Mouse (Mus musculus): ENCODE data around the gene Slc16a6. TPM values are rescaled to one million over a fixed set of nuclear protein-coding genes. Genes with fewer than 3 reads are reported as not detected.

Slc16a6 gene
- polyA plus RNA-seq (2015; fragmentation: Nextera tagmentation; extraction: Ambion mirVana), result 41.6 and 49.0 TPM in 2 replicates

DNA sequence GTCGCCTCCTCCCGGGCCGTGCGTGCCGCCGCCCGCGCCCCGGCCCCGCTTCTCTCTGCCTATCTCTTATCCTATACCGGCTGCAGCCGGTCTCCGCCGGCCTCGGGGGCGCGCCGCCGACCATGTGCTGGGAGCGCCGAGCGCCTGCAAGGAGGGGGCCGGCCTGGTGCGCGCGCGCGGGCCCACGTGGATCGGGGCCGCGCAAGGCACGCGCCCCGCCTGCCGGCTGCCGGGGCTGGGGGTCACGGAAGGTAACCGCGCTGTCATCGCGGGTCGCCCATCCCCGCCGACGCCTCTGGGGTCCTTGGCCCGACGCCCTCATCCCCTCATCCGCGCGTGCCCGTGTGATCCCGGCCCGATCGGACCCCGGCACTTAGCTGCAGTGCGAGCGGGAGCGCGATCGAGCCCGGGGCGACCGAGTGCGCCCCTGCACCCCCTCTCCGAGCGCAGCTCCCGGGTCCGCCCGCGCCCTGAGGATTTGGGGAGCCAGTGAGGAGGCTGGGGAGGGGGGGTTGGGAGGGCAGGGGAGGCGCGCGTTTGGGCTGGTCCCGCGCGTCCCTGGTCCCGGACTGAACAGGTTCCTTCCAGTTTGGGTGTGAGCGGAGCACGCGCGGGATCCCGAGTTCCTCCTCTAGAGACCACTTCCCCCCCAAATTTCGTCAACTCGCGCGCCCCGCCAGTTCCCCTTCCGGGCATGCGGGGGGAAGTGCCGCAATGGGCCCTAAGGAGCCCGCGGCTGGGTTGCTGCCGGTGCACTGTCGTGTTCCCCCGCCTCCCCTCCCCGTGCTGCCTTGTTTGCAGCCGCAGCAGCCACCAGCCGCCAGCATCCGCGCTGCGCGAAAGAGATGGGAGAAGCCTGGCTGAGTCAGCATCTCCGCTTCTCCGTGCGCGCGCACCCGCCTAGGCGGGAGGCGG is at the start of gene Slc16a6, which contains the start of gene Arsg:
TSS of gene Slc16a6 (minus strand) at position 428 of the 915 bp plus-strand sequence.
TSS of gene Arsg (plus strand) at position 204 of the 915 bp plus-strand sequence.

DNA sequence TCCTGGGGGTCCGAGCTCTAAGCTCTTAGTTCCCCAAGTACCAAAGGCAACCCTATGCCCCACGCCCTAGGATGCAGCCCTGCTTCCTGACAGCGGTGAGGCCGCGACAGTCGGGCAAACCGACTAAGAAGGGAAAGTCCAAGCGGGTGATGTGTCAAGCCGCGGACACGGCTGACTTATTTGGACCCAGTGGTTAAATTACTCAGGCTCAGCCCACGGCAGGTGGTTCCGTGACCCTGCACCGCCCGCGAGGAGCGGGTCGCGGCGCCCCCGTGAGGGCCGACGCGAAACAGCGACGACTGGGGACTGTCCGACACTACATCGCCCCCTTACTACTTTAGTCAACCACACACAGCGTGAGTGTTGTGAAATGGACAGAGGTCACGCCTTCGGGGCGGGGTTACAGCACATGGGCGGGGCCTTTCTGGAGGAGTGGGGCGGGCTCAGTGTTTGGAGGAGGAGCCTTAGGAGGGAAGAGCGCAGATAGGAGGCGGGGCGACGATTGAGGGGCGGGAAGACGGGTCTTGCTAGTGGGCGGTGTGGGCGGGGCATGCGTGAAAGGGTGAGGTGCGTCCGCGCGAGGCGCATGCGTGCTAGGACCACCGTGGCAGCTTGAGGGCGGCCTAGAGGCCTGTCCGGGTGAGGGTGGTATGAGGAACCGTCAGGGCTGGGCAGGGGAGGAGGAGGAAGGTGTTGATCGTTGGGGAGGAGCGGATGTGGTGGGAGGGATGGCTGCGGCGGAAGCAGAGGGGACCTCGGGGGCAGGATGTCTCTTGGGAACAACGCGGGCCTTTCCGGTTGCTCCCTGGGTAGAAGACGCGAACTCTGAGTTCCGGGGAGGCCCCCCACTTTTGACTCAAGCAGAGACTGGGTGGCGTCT is 47.8 kb downstream of the Slc16a6 start, which contains the start of gene Amz2:
TSS of gene Amz2 (plus strand) at position 555 of the 880 bp plus-strand sequence.

DNA sequence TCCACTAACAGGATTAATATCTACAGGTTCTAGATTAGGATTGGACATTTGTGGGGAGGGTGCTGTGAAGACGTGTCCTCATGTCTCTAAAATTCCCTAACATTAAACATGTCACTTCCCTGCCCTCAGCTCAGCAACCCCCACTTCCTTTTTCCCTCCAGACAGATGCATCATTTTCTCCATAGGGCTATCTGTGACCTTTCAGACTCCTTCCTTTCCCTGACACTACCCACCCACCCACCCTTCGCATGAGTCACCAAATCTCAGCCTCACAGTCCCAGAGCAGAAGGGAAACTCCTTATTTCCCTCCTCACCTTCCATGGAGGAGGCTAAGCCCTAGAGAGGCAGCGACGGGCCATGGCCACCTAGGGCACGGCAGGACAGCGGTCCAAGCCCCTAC is 59.8 kb downstream of the Slc16a6 start, which contains the start of gene 9930022D16Rik:
TSS of gene 9930022D16Rik (plus strand) at position 301 of the 400 bp plus-strand sequence.

Other genes with a start within 250 kb of the Slc16a6 start
- 0.08 and 0.13 TPM in 2 replicates for gene Rgs9, start 175.5 kb downstream of the Slc16a6 start, polyA plus RNA-seq (2015; fragmentation: Nextera tagmentation; extraction: Ambion mirVana)
- gene Gna13, start 110.8 kb downstream of the Slc16a6 start, polyA plus RNA-seq (2015; fragmentation: Nextera tagmentation; extraction: Ambion mirVana), result 30.7 and 33.1 TPM in 2 replicates
- not detected in 2 replicates for gene 9930022D16Rik, start 59.7 kb downstream of the Slc16a6 start, polyA plus RNA-seq (2015; fragmentation: Nextera tagmentation; extraction: Ambion mirVana)
- gene Amz2, start 47.7 kb downstream of the Slc16a6 start, polyA plus RNA-seq (2015; fragmentation: Nextera tagmentation; extraction: Ambion mirVana), result 20.8 and 21.9 TPM in 2 replicates
- 4.9 and 5.0 TPM in 2 replicates for gene Arsg, start 224 bp downstream of the Slc16a6 start, polyA plus RNA-seq (2015; fragmentation: Nextera tagmentation; extraction: Ambion mirVana)
- gene Wipi1, start 138.4 kb upstream of the Slc16a6 start, polyA plus RNA-seq (2015; fragmentation: Nextera tagmentation; extraction: Ambion mirVana), result 36.7 and 42.5 TPM in 2 replicates
- 158 and 168 TPM in 2 replicates for gene Prkar1a, start 175.8 kb upstream of the Slc16a6 start, polyA plus RNA-seq (2015; fragmentation: Nextera tagmentation; extraction: Ambion mirVana)
- gene Fam20a, start 248.7 kb upstream of the Slc16a6 start, polyA plus RNA-seq (2015; fragmentation: Nextera tagmentation; extraction: Ambion mirVana), result 1.6 and 2.6 TPM in 2 replicates